8 mouse cellular contexts compared by ENCODE assay signal in the genomic region with DNA sequence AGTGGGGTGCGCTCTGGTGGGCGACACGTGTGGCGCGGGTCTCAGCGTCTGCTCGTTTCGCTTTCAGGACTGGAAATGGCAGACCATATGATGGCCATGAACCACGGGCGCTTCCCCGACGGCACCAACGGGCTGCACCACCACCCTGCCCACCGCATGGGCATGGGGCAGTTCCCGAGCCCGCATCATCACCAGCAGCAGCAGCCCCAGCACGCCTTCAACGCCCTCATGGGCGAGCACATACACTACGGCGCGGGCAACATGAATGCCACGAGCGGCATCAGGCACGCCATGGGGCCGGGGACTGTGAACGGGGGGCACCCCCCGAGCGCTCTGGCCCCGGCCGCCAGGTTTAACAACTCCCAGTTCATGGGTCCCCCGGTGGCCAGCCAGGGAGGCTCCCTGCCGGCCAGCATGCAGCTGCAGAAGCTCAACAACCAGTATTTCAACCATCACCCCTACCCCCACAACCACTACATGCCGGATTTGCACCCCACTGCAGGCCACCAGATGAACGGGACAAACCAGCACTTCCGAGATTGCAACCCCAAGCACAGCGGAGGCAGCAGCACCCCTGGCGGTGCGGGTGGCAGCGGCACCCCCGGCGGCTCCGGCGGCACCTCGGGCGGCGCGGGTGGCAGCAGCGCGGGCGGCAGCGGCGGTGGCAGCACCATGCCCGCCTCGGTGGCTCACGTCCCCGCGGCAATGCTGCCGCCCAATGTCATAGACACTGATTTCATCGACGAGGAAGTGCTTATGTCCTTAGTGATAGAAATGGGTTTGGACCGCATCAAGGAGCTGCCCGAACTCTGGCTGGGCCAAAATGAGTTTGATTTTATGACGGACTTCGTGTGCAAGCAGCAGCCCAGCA. TPM values are rescaled to one million over a fixed set of nuclear protein-coding genes. Genes with fewer than 3 reads are reported as not detected.
DNase-seq lines count a peak whose midpoint lies in the region; ATAC-seq and TF ChIP-seq lines count a peak whose summit lies in the region.

No protein-coding gene starts in this region.

- peak overlapping the region; percentile 83 for H3K9ac ChIP-seq in MEL (ENCODE audit: control insufficient read depth, low read depth, low read length, poor library complexity, severe bottlenecking)
- peak overlapping the region; percentile 97 for H3K9ac ChIP-seq in hindbrain, embryonic 15.5 days

- H3K36me3 ChIP-seq in MEL (ENCODE audit: control insufficient read depth in 1 of 2, insufficient read depth in 2 of 2, low read length in 2 of 2) (peaks cover 0 to 14% of the 10 kb centered on the region in 2 experiments; a peak in 2 of 4 replicates), macrophage (ENCODE audit: inconsistent target) (no peaks in the 10 kb centered on the region)
- no peaks in the 10 kb centered on the region for H3K36me3 ChIP-seq in hindbrain, embryonic 15.5 days

- TF ChIP-seq RAD21 in MEL (IDR thresholded peaks at IDR 0.05; ENCODE audit: low read depth, low read length) = no peak; the same call in 1 of the 2 replicates

- TF ChIP-seq POLR2A in MEL (IDR thresholded peaks at IDR 0.05; ENCODE audit: control insufficient read depth in 1 of 2, insufficient read depth in 1 of 2, low read depth in 1 of 2, low read length in 2 of 2, poor library complexity in 1 of 2) = no peak

- H3K4me3 ChIP-seq in MEL (ENCODE audit: control insufficient read depth in 1 of 2, insufficient read depth in 1 of 2, low read depth in 2 of 2, low read length in 2 of 2) (peak overlapping the region; percentile 69 to 70), macrophage (ENCODE audit: inconsistent target) (peak overlapping the region; percentile 50)
- H3K4me3 ChIP-seq in hindbrain, embryonic 15.5 days = peak overlapping the region; percentile 93
- peak overlapping the region; percentile 93 for H3K4me3 ChIP-seq in left cerebral cortex, adult 2 months

- WGBS in hindbrain, embryonic 15.5 days = under 1% methylated on average over 65 of the region's 65 CpGs
- WGBS in macrophage (ENCODE audit: missing documents) = 1% methylated on average over 65 of the region's 65 CpGs

- H3K9me3 ChIP-seq in MEL (replicated peaks; ENCODE audit: insufficient read depth, low read length) = no peaks in the 10 kb centered on the region
- no peaks in the 10 kb centered on the region for H3K9me3 ChIP-seq in hindbrain, embryonic 15.5 days

- ATAC-seq in hindbrain, embryonic 15.5 days (ENCODE audit: low FRiP score, low read depth) = peak; percentile 28

- no peaks in the 10 kb centered on the region for H3K27me3 ChIP-seq in MEL (ENCODE audit: control insufficient read depth in 1 of 2, insufficient read depth in 2 of 2, low read length in 2 of 2)
- H3K27me3 ChIP-seq in hindbrain, embryonic 15.5 days = no peaks in the 10 kb centered on the region

- peak; percentile 44 for DNase-seq in MEL (ENCODE audit: low read depth, low spot score)
- DNase-seq in cerebellum, adult 8-10 months = peak; percentile 62
- DNase-seq in frontal cortex, postnatal 36 days (ENCODE audit: low spot score in 2 of 2) = peak; percentile 71 to 74
- DNase-seq in left cerebral cortex, adult 2 months (ENCODE audit: extremely low spot score in 1 of 2, low spot score in 2 of 2) = peak; percentile 79 to 82
- peak; percentile 79 for DNase-seq in right cerebral cortex, adult 18-20 months
- peak; percentile 73 for DNase-seq in urinary bladder, adult 2 months (ENCODE audit: low spot score)

- H3K4me1 ChIP-seq in MEL (ENCODE audit: control insufficient read depth in 1 of 2, insufficient read depth in 2 of 2, low read length in 2 of 2) = peaks cover 5 to 17% of the 10 kb centered on the region in 2 experiments
- peaks cover 27% of the 10 kb centered on the region for H3K4me1 ChIP-seq in hindbrain, embryonic 15.5 days (replicated peaks)

- H3K79me2 ChIP-seq in MEL (ENCODE audit: control insufficient read depth, insufficient read depth, low read length, poor library complexity) = peaks cover 6% of the 10 kb centered on the region
- H3K79me2 ChIP-seq in macrophage (ENCODE audit: inconsistent target) = peaks cover 30% of the 10 kb centered on the region

- H3K27ac ChIP-seq in MEL (ENCODE audit: control insufficient read depth, low read depth, low read length) = no peak overlapping the region
- H3K27ac ChIP-seq in hindbrain, embryonic 15.5 days (replicated peaks) = peak overlapping the region; percentile 100
- H3K27ac ChIP-seq in left cerebral cortex, adult 2 months = peak overlapping the region; percentile 98
- H3K27ac ChIP-seq in macrophage = peak overlapping the region; percentile 77

- intact Hi-C loops in left cerebral cortex, adult 2 months (cut with DNase I) = loop anchor here (1.0 to 10.0 kb wide), 11 partner anchors 160 to 1919 kb away; no protein-coding TSS in a partner anchor

- H3K4me2 ChIP-seq in hindbrain, embryonic 15.5 days = peak overlapping the region; percentile 58

- no peak for TF ChIP-seq EP300 in MEL (IDR thresholded peaks at IDR 0.05; ENCODE audit: low read depth in 1 of 2, low read length in 2 of 2)

- TF ChIP-seq CTCF in MEL (IDR thresholded peaks at IDR 0.05 in 2 of 3, conservative IDR thresholded peaks at IDR 0.05 in 1 of 3; ENCODE audit: control insufficient read depth in 1 of 3, insufficient read depth in 1 of 3, low read depth in 2 of 3, low read length in 3 of 3, poor library complexity in 1 of 3, severe bottlenecking in 1 of 3) = no peak; a peak in 1 of 6 replicates
- peak; percentile 63 for TF ChIP-seq CTCF in left cerebral cortex, adult 2 months (IDR thresholded peaks at IDR 0.05)

TF ChIP-seq in MEL, 35 proteins besides CTCF, POLR2A, EP300 and RAD21:
- TF ChIP-seq USF1 (IDR thresholded peaks at IDR 0.05; ENCODE audit: low read depth, low read length) = no peak
- peak; percentile 42; the same call in 1 of the 2 replicates for TF ChIP-seq POLR2AphosphoS5 (IDR thresholded peaks at IDR 0.05; ENCODE audit: borderline replicate concordance, low read depth, low read length)
TF ChIP-seq in MEL: peak in this region for 1.

RNA-seq across cellular contexts. Expression of gene Cited2, which starts 1.1 kb away (rescaled TPM):
- total RNA-seq in MEL (2012; rRNA removed) = 2.3 and 2.8 TPM in 2 replicates
- polyA plus RNA-seq in MEL (2012; ENCODE audit: insufficient read depth in 1 of 2, insufficient read length in 2 of 2, low read depth in 1 of 2, low replicate concordance in 2 of 2, missing spikeins in 1 of 2) (10 to 100 TPM in 1 of 2 experiments, not detected in 1; 13.1 TPM), macrophage (2018) (47.4 to 105 TPM (median 66.6 TPM) in 3 replicates)
- 81.0 and 91.5 TPM in 2 replicates for polyA plus RNA-seq in hindbrain, embryonic 15.5 days (2015; fragmentation: Nextera tagmentation; extraction: Ambion mirVana)
- 10 to 100 TPM; 40.3 to 49.9 TPM for total RNA-seq in left cerebral cortex, adult 2 months (2021)
- 100 to 1,000 TPM in 3 of 26 experiments, 10 to 100 TPM in 23; 24.2 to 198 (median 48.9) TPM for total RNA-seq in macrophage (2018; cell fraction: chromatin; rRNA removed)
- 100 to 1,000 TPM in 20 of 26 experiments, 10 to 100 TPM in 6; 69.0 to 524 (median 187) TPM for total RNA-seq in macrophage (2018; cell fraction: cytosol; rRNA removed)
- total RNA-seq in macrophage (2018; cell fraction: nucleus; rRNA removed) = 100 to 1,000 TPM in 21 of 26 experiments, 10 to 100 TPM in 5; 65.3 to 260 (median 137) TPM
- polyA plus RNA-seq in urinary bladder, adult 2 months (2012; rRNA removed) = 21.5 and 24.2 TPM in 2 replicates
